Mouse (Mus musculus) MEL (cell line): ENCODE measurements around the gene Prss2.

Experiments
- MAX ChIP-seq: IDR thresholded peaks from 2 replicates; pipeline ENCODE4 v1.6.1; 2011; ENCODE audit warnings: low read length, improper control_type of control experiment
- POLR2A ChIP-seq, 2 experiments: IDR thresholded peaks; 2 replicates each; pipeline ENCODE4 v1.6.1; 2011 to 2012; ENCODE audit warnings: low read length in 2 of 2, mild to moderate bottlenecking in 2 of 2, control low read depth in 1 of 2, improper control_type of control experiment in 1 of 2, low read depth in 1 of 2, moderate library complexity in 1 of 2; ENCODE audit not compliant: control insufficient read depth in 1 of 2, insufficient read depth in 1 of 2, poor library complexity in 1 of 2
- POLR2AphosphoS2 ChIP-seq: IDR thresholded peaks from 2 replicates; pipeline ENCODE4 v1.6.1; 2011; ENCODE audit warnings: low read length, improper control_type of control experiment
- SIN3A ChIP-seq: IDR thresholded peaks from 2 replicates; pipeline ENCODE4 v1.6.1; 2012; ENCODE audit warnings: low read length, improper control_type of control experiment, inconsistent platforms

- TF ChIP-seq POLR2AphosphoS2 (no peak), MAX (no peak), POLR2A (IDR thresholded peaks at IDR 0.05; ENCODE audit: control insufficient read depth in 1 of 2, insufficient read depth in 1 of 2, low read depth in 1 of 2, low read length in 2 of 2, poor library complexity in 1 of 2) (no peak), SIN3A (no peak)
These were observed 15.8 kb downstream of the Prss2 start for GRCm38 (mm10) chr6:41537376-41537775.
